Mouse (Mus musculus) bone marrow macrophage, adult 2 months (primary cell): ENCODE data around the gene Pax1.

Experiments
- CTCF ChIP-seq: IDR thresholded peaks from 2 replicates; pipeline ENCODE4 v1.5.1; 2012; ENCODE audit warnings: low read depth, mild to moderate bottlenecking, low read length, moderate library complexity
- POLR2A ChIP-seq: IDR thresholded peaks from 2 replicates; pipeline ENCODE4 v1.6.1; 2012; ENCODE audit warnings: mild to moderate bottlenecking, low read depth, low read length, borderline replicate concordance

DNA sequence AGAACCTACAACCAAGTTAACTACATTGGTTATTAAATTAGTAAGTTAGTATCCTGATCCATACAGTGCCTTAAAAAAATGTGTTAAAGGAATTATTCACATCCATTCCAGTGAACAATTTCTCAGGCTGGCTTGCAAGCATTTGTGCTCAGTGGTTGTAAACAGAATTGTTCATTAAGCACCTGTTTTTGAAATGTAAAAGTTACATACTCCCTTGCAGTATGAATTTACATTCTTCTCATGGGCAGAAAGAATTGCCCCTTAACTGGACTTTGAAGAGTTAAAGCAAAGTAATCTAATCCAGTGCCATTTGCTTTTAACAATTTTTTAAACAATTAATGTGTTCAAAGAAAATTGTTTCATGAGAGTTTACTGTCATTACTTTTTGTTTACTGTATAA, 9.6 kb downstream of the Pax1 start:
- TF ChIP-seq CTCF (no peak), POLR2A (no peak)
